Mouse (Mus musculus) brain, adult 10 weeks (tissue): Measurements from ENCODE around the gene Krt32. TPM values are rescaled to one million over a fixed set of nuclear protein-coding genes. Genes with fewer than 3 reads are reported as not detected.

Experiments
- polyA plus RNA-seq: library from polyadenylated mRNA; stranded (reverse); fragments of 350-450 nt; fragmentation: Illumina TruSeq; extraction: RNeasy Lipid Tissue Mini Kit (QIAGEN cat#74804); gene quantifications from one replicate; pipeline ENCODE4 v1.2.3, GENCODE M21; 2015; ENCODE audit warnings: low read depth, low replicate concordance

Gene Krt32
- polyA plus RNA-seq = not detected

DNA sequence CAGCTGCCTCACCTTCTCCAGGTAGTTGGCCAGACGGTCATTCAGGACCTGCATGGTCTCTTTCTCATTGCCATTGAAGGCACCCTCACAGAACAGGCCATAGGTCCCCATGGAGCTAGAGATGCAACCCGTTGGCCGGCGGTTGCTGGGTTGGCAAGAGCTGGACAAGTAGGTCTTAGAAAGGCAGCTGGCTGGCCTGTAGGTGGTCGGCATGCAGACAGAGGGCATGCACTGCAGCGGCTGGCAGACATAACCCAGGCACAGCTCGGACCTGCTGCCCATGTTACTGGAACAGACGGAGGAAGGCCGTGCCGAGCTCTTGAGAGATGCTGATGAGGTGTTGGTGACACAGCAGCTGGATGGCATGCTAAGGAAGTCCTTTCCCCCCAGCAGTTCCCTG lies at the start of gene Krt32:
Gene Krt32 (minus strand): TSS at position 366 of the 400 bp plus-strand sequence.

DNA sequence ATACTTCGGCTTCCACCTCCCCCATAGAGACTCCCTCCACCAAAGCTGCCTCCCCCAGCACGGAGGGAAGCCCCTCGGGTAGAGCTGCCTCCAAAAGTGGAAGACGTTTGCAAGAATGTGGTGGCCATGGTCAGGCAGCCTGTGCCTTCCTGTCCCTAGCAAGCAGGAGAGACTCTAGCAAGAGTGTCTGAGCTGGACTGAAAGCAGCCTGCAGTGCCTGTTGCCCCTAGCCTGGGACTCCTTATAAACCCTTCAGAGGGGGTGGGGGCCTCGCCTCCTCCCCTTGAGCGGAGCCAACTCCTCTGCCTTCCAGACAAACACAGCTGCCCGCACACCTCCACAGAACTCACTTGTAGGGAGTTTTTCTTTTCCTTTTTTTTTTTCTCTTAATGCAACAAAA lies 47.7 kb upstream of the Krt32 start, which contains the start of gene Krt15:
Gene Krt15 (minus strand): TSS at position 198 of the 400 bp plus-strand sequence.

DNA sequence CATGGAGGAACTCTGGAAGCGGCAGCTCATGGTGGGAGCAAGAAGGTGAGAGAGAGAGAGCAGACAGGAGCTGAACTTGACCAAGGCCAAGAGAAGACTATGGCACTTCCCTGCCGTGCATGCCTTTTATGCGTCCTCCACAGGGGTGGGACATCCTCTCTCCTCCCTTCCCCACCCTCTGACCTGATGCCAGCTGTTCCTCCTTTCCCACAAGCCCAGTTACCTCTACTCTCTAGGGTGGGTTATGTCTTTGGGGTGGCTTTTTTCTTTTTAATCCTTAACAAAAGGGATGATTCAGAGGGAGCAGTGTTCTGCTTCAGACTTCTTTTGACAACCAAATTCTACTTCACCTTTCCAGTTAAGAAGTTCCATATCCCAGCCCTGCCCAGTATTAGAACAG lies 33.4 kb upstream of the Krt32 start, which contains the start of gene Krt13:
Gene Krt13 (minus strand): TSS at position 101 of the 400 bp plus-strand sequence.

DNA sequence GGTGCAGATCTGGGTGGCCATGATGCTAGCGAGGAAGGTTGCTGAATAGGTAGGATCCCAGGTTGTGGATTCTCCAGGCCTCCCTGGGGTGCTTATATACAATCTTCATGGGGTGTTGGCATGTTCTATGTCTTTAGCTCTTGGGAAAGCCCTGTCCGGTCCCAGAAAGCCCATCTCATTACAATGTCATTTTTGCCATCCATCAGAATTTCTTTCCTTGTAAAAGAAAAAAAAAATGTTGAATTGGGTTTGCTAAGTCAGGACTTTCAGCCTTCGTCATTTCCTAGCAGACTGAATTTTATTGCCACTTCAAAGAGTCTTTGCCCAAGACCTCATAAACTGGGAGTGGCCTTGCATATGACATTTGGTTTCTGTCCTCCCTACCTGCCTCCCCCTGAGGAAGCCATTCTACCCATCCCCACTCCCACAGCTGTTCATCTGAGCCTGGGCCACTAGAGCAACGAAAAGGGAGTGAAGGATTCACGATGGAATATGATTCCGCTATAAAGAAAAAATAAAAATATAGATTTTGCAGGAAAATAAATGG lies 17.6 kb upstream of the Krt32 start, which contains the start of gene Krt36:
Gene Krt36 (minus strand): TSS at position 51 of the 547 bp plus-strand sequence.

DNA sequence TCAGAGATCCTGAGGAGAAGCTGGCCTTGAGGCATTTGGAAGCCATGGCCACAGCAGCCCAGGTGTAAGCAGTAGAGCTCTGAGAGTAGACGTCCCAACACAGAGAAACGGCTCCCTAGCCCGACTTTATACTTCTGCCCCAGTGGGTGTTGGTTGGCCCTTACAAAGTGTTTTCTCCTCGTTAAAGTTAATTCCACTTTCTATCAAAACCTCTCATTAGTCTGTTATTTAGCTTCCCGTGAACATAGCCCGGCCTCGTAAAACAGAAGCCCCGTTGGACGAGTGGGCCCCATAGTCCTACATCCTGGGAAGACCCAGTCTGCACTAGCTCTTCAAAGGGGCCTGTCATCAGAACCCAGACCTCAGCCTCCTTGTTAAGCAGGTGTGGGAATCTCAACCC lies 8.1 kb upstream of the Krt32 start, which contains the start of gene Krt35:
Gene Krt35 (minus strand): TSS at position 101 of the 400 bp plus-strand sequence.

DNA sequence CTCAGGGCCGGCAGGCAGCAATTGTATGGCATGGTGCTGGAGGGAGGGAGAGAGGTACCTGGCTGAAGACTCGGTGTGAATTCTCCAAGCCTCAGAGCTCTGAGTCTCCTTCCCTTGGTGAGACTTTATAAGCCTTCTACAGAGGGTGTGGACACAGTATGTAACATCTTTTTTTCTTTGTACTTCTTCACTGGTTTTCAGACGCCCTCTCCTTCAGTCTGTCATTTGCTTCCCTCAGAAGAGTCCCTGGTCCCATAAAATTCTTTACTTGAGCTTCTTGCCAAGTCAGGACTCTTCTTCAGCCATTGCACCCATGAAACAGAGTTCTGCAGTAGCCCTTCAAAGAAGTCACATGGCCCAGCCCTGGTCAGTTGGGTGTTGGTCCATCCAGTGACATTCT lies 37.6 kb downstream of the Krt32 start, which contains the start of gene Krt31:
Gene Krt31 (minus strand): TSS at position 101 of the 400 bp plus-strand sequence.

DNA sequence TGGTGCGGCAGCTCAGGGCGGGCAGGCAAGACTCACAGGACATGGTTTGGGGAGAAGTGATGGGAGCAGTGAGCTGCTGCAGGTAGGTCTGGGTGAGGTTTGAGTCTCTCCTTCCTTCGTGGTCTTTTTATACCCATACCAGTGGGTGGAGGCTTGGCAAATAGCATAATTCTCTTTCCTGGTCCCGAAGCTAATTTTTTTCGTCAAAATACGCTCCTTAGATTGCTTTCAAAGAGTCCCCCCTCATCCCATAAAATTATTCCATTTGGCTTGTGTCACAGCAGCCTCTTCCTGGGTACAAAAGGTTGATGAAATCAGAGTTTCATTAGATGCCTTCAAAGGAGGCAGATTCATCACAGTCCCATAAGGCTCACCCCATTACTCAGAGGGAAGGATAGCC lies 46.6 kb downstream of the Krt32 start, which contains the start of gene Krt34:
Gene Krt34 (minus strand): TSS at position 101 of the 400 bp plus-strand sequence.

Other genes starting within 250 kb of the Krt32 start
- gene Krtap4-16, start 236.6 kb downstream of the Krt32 start, polyA plus RNA-seq = not detected
- gene Gm11568, start 230.3 kb downstream of the Krt32 start, polyA plus RNA-seq = not detected
- not detected for gene Gm11559, start 223.8 kb downstream of the Krt32 start, polyA plus RNA-seq
- not detected for gene Krtap9-1, start 214.8 kb downstream of the Krt32 start, polyA plus RNA-seq
- not detected for gene Gm11567, start 209.0 kb downstream of the Krt32 start, polyA plus RNA-seq
- gene Krtap31-1, start 180.3 kb downstream of the Krt32 start, polyA plus RNA-seq = not detected
- not detected for gene Gm11565, start 173.5 kb downstream of the Krt32 start, polyA plus RNA-seq
- gene Krtap31-2, start 151.9 kb downstream of the Krt32 start, polyA plus RNA-seq = not detected
- not detected for gene Krtap9-5, start 139.8 kb downstream of the Krt32 start, polyA plus RNA-seq
- gene Krtap29-1, start 109.2 kb downstream of the Krt32 start, polyA plus RNA-seq = not detected
- not detected for gene Krtap16-1, start 101.6 kb downstream of the Krt32 start, polyA plus RNA-seq
- gene Krtap17-1, start 94.2 kb downstream of the Krt32 start, polyA plus RNA-seq = not detected
- not detected for gene Krt33a, start 72.0 kb downstream of the Krt32 start, polyA plus RNA-seq
- gene Krt33b, start 58.4 kb downstream of the Krt32 start, polyA plus RNA-seq = not detected
- gene Krt34, start 46.7 kb downstream of the Krt32 start, polyA plus RNA-seq = not detected
- gene Krt31, start 37.7 kb downstream of the Krt32 start, polyA plus RNA-seq = not detected
- gene Krt35, start 8.0 kb upstream of the Krt32 start, polyA plus RNA-seq = not detected
- not detected for gene Krt36, start 17.4 kb upstream of the Krt32 start, polyA plus RNA-seq
- gene Krt13, start 33.3 kb upstream of the Krt32 start, polyA plus RNA-seq = not detected
- gene Krt15, start 47.7 kb upstream of the Krt32 start, polyA plus RNA-seq = 0.94 TPM
- gene Krt19, start 60.4 kb upstream of the Krt32 start, polyA plus RNA-seq = not detected
- gene Krt9, start 105.0 kb upstream of the Krt32 start, polyA plus RNA-seq = 6.8 TPM
- gene Krt14, start 119.3 kb upstream of the Krt32 start, polyA plus RNA-seq = not detected
- not detected for gene Krt16, start 160.7 kb upstream of the Krt32 start, polyA plus RNA-seq
- not detected for gene Krt17, start 172.8 kb upstream of the Krt32 start, polyA plus RNA-seq
- gene Krt42, start 181.6 kb upstream of the Krt32 start, polyA plus RNA-seq = not detected
- gene Eif1, start 231.7 kb upstream of the Krt32 start, polyA plus RNA-seq = 796 TPM
- not detected for gene Gast, start 246.2 kb upstream of the Krt32 start, polyA plus RNA-seq